Mouse (Mus musculus) brown adipose tissue, adult 24 weeks (tissue): ENCODE results near the gene Gigyf2. TPM values are rescaled to one million over a fixed set of nuclear protein-coding genes. Genes with fewer than 3 reads are reported as not detected.

ENCODE experiments used
- H3K27ac ChIP-seq: fragments of 200-500 bp; replicated peaks from 2 replicates; pipeline ENCODE4 v1.5.1; 2012; ENCODE audit warnings: low read depth, mild to moderate bottlenecking, low read length
- H3K4me1 ChIP-seq: fragments of 200-500 bp; 2 replicates; pipeline ENCODE4 v1.6.1; 2012; ENCODE audit warnings: low read length, mixed read lengths; ENCODE audit not compliant: control insufficient read depth, insufficient read depth, insufficient read length
- H3K4me3 ChIP-seq: fragments of 200-500 bp; 2 replicates; pipeline ENCODE4 v1.5.1; 2012; ENCODE audit warnings: low read depth, mild to moderate bottlenecking, low read length, moderate library complexity; ENCODE audit not compliant: insufficient read depth
- polyA plus RNA-seq: library from polyadenylated mRNA; stranded (reverse); fragments of >200 nt; gene quantifications from 2 replicates; pipeline ENCODE4 v1.2.4, GENCODE M21; 2012; ENCODE audit not compliant: missing spikeins, insufficient read depth, insufficient read length

Gene Gigyf2
- polyA plus RNA-seq, 1 experiment: 25.6 TPM

GRCm38 (mm10) chr1:87381152-87381551 is 54.4 kb downstream of the Gigyf2 start:
- no peaks in the 10 kb centered on the region for H3K4me1 ChIP-seq
- H3K27ac ChIP-seq: no peak overlapping the region
- H3K4me3 ChIP-seq: no peak overlapping the region

- H3K4me1 ChIP-seq: no peaks in the 10 kb centered on the region
- no peak overlapping the region for H3K4me3 ChIP-seq
- H3K27ac ChIP-seq: no peak overlapping the region
Measured at GRCm38 (mm10) chr1:87386436-87387092, 59.8 kb downstream of the Gigyf2 start.

GRCm38 (mm10) chr1:87393444-87394195 is 66.8 kb downstream of the Gigyf2 start:
- no peak overlapping the region for H3K27ac ChIP-seq
- H3K4me3 ChIP-seq: no peak overlapping the region
- no peaks in the 10 kb centered on the region for H3K4me1 ChIP-seq

- Histone ChIP-seq H3K4me3 (no peak within 1 kb of the TSS), H3K27ac (no peak within 1 kb of the TSS), H3K4me1 (no peaks in the 10 kb centered on the region)
Measured at GRCm38 (mm10) chr1:87394594-87394993, 67.8 kb downstream of the Gigyf2 start, which contains the start of gene Kcnj13. Gene Kcnj13, minus strand, starts transcription at chr1:87394729.

- H3K4me1 ChIP-seq: no peaks in the 10 kb centered on the region
- H3K27ac ChIP-seq: no peak overlapping the region
- no peak overlapping the region for H3K4me3 ChIP-seq
Measured at GRCm38 (mm10) chr1:87396923-87397586, 70.3 kb downstream of the Gigyf2 start.

- Histone ChIP-seq H3K4me3 (no peak overlapping the region), H3K27ac (no peak overlapping the region), H3K4me1 (no peaks in the 10 kb centered on the region)
Measured at GRCm38 (mm10) chr1:87404710-87405109, 77.9 kb downstream of the Gigyf2 start.

- Histone ChIP-seq H3K4me3 (no peak overlapping the region), H3K4me1 (no peaks in the 10 kb centered on the region), H3K27ac (no peak overlapping the region)
Measured at GRCm38 (mm10) chr1:87406012-87406411, 79.2 kb downstream of the Gigyf2 start.

- Histone ChIP-seq H3K4me1 (no peaks in the 10 kb centered on the region), H3K27ac (no peak overlapping the region), H3K4me3 (no peak overlapping the region)
Measured at GRCm38 (mm10) chr1:87409380-87409779, 82.6 kb downstream of the Gigyf2 start.

- Histone ChIP-seq H3K27ac (no peak overlapping the region), H3K4me1 (no peaks in the 10 kb centered on the region)
Measured at GRCm38 (mm10) chr1:87418733-87419132, 91.9 kb downstream of the Gigyf2 start.

GRCm38 (mm10) chr1:87435125-87435524 is 108.3 kb downstream of the Gigyf2 start:
- no peak overlapping the region for H3K27ac ChIP-seq
- no peak overlapping the region for H3K4me3 ChIP-seq
- H3K4me1 ChIP-seq: no peaks in the 10 kb centered on the region

More at GRCm38 (mm10) chr1:87418733-87419132, 91.9 kb downstream of the Gigyf2 start:
- no peak overlapping the region for H3K4me3 ChIP-seq

GRCm38 (mm10) chr1:87436583-87436982 is 109.8 kb downstream of the Gigyf2 start:
- no peak overlapping the region for H3K27ac ChIP-seq
- no peaks in the 10 kb centered on the region for H3K4me1 ChIP-seq
- no peak overlapping the region for H3K4me3 ChIP-seq

GRCm38 (mm10) chr1:87447183-87448104 is 120.6 kb downstream of the Gigyf2 start:
- H3K4me3 ChIP-seq: no peak overlapping the region
- H3K4me1 ChIP-seq: no peaks in the 10 kb centered on the region
- H3K27ac ChIP-seq: no peak overlapping the region

- H3K27ac ChIP-seq: no peak overlapping the region
- H3K4me3 ChIP-seq: no peak overlapping the region
- no peaks in the 10 kb centered on the region for H3K4me1 ChIP-seq
Measured at GRCm38 (mm10) chr1:87449432-87449831, 122.6 kb downstream of the Gigyf2 start.

GRCm38 (mm10) chr1:87456425-87456824 is 129.6 kb downstream of the Gigyf2 start:
- Histone ChIP-seq H3K4me1 (no peaks in the 10 kb centered on the region), H3K27ac (no peak overlapping the region), H3K4me3 (no peak overlapping the region)

GRCm38 (mm10) chr1:87458045-87458444 is 131.2 kb downstream of the Gigyf2 start:
- H3K27ac ChIP-seq: no peak overlapping the region
- H3K4me1 ChIP-seq: no peaks in the 10 kb centered on the region
- H3K4me3 ChIP-seq: no peak overlapping the region
